Mouse (Mus musculus) forebrain, embryonic 10.5 days (tissue): Measurements from ENCODE around the gene Dlx6. TPM values are rescaled to one million over a fixed set of nuclear protein-coding genes. Genes with fewer than 3 reads are reported as not detected.
A peak's percentile ranks its signal among the peaks of the same experiment; 100 is the strongest.

Experiments used
- DNase-seq: peaks from one replicate; pipeline ENCODE4 v3.0.0-alpha.2; 2017; ENCODE audit warnings: low spot score; ENCODE audit errors: extremely low spot score
- H3K27ac ChIP-seq: fragments of 300-500 bp; sonication (generic); 2 replicates; pipeline ENCODE4 v1.5.1; 2016; ENCODE audit warnings: mild to moderate bottlenecking
- H3K27me3 ChIP-seq: fragments of 300-500 bp; sonication (generic); 2 replicates; pipeline ENCODE4 v1.6.1; 2016; ENCODE audit warnings: mild to moderate bottlenecking; ENCODE audit not compliant: poor library complexity, severe bottlenecking
- H3K36me3 ChIP-seq: fragments of 300-500 bp; sonication (generic); replicated peaks from 2 replicates; pipeline ENCODE4 v1.6.1; 2016; ENCODE audit warnings: mild to moderate bottlenecking, moderate library complexity
- H3K4me1 ChIP-seq: fragments of 300-500 bp; sonication (generic); 2 replicates; pipeline ENCODE4 v1.6.1; 2016
- H3K4me3 ChIP-seq: fragments of 300-500 bp; sonication (generic); 2 replicates; pipeline ENCODE4 v1.5.1; 2016; ENCODE audit warnings: mild to moderate bottlenecking, moderate library complexity
- H3K9me3 ChIP-seq: fragments of 300-500 bp; sonication (generic); 2 replicates; pipeline ENCODE4 v1.6.1; 2016; ENCODE audit warnings: mild to moderate bottlenecking, moderate library complexity
- WGBS: fragments of 180-500 bp; shearing (Covaris S2); methylation state at CpG from one replicate; pipeline ENCODE4 v1.1.7; 2016; 5-methylcytosine and 5-hydroxymethylcytosine counted together
- polyA plus RNA-seq: library from polyadenylated mRNA; unstranded; fragments of >200 nt; fragmentation: Nextera tagmentation; extraction: Ambion mirVana; gene quantifications from 2 replicates; pipeline ENCODE4 v1.2.1, GENCODE M21; 2016

The Dlx6 gene
- polyA plus RNA-seq, 1 experiment from 2014 or later = 1.1 TPM

DNA sequence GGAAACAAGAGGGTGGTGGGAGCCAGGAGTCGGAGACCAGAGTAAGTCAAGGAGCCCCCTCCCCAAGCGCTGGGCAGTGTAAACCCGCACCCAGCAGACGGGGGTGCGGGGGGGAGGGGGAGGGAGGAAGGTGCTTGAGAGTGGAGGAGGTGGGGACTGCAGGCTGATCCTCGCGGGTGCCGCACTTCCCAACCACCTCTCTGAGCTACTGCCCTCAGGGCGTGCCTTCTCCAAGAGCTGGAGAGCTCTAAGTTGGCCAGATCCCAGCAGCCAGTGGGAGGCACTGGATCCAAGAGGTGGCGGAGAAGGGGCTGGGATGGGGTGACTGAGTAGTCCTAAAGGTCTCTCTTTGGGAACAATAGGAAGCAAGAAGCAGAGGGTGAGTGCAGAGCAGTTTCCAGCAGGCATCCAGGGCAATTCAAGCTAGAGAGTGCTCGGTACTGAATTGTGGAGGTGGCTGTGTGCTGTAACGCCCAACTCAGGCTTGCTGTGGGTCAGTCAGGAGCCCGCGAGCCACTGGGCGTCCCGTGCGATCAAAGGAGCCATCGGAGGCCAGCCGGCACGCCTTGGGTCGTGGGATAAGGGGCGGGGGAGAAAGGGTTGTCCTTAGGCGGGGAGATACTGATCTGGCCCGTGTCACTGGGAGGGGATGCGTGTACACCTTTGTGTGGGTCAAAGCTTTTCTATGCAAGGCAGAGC is 11.1 kb downstream of the Dlx6 start:
- Histone ChIP-seq H3K36me3 (no peaks in the 10 kb centered on the region), H3K4me3 (peak overlapping the region; percentile 32), H3K4me1 (peaks cover 29% of the 10 kb centered on the region), H3K27me3 (peaks cover 100% of the 10 kb centered on the region), H3K9me3 (peaks cover 4% of the 10 kb centered on the region; the same call in 1 of the 2 replicates), H3K27ac (peak overlapping the region; percentile 67)
- DNase-seq = no peak
- WGBS = under 1% methylated on average over 25 of the region's 25 CpGs

GRCm38 (mm10) chr6:6875136-6875535 is 12.0 kb downstream of the Dlx6 start:
- Histone ChIP-seq H3K27me3 (peaks cover 100% of the 10 kb centered on the region), H3K4me3 (peak overlapping the region; percentile 32), H3K36me3 (no peaks in the 10 kb centered on the region), H3K9me3 (peaks cover 4% of the 10 kb centered on the region; the same call in 1 of the 2 replicates), H3K4me1 (peaks cover 37% of the 10 kb centered on the region), H3K27ac (peak overlapping the region; percentile 67; the same call in 1 of the 2 replicates)
- no peak for DNase-seq
- WGBS = 0% methylated on average over 11 of the region's 11 CpGs

DNA sequence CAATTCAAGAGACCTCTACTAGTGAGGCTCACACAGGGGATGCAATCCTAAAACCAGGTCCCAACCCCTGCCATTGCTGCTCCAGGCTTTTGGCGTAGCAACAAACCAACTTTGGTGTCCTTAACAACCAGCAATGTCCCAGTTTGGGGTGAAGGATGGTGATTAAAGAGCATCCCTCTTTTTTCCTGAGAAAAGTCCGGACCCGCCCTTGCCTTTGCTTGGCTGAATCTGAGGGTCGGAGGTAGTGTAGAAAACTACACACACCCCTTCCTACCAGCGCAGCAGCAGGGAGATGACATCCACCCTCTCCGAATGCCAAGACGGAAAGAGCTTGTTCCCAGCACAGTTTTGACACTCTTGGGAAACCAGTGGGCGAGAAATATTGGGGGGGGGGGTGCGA is 12.5 kb downstream of the Dlx6 start:
- Histone ChIP-seq H3K36me3 (no peaks in the 10 kb centered on the region), H3K27ac (no peak overlapping the region), H3K4me3 (no peak overlapping the region), H3K4me1 (peaks cover 42% of the 10 kb centered on the region), H3K27me3 (peaks cover 100% of the 10 kb centered on the region), H3K9me3 (peaks cover 4% of the 10 kb centered on the region; the same call in 1 of the 2 replicates)
- DNase-seq = no peak
- WGBS = 1% methylated on average over 9 of the region's 9 CpGs

- H3K4me3 ChIP-seq = no peak overlapping the region
- DNase-seq = no peak
- H3K9me3 ChIP-seq = peaks cover 4% of the 10 kb centered on the region; the same call in 1 of the 2 replicates
- peaks cover 100% of the 10 kb centered on the region for H3K27me3 ChIP-seq
- H3K36me3 ChIP-seq = no peaks in the 10 kb centered on the region
- WGBS = 0% methylated on average over 2 of the region's 2 CpGs
- H3K4me1 ChIP-seq = peaks cover 47% of the 10 kb centered on the region
- H3K27ac ChIP-seq = no peak overlapping the region
These were observed 13.1 kb downstream of the Dlx6 start for GRCm38 (mm10) chr6:6876231-6876630.

GRCm38 (mm10) chr6:6876731-6877130 is 13.6 kb downstream of the Dlx6 start:
- H3K27ac ChIP-seq = no peak overlapping the region
- DNase-seq = no peak
- no peaks in the 10 kb centered on the region for H3K36me3 ChIP-seq
- H3K9me3 ChIP-seq = peaks cover 4% of the 10 kb centered on the region; the same call in 1 of the 2 replicates
- H3K27me3 ChIP-seq = peaks cover 100% of the 10 kb centered on the region
- no peak overlapping the region for H3K4me3 ChIP-seq
- 17% methylated on average over 7 of the region's 7 CpGs for WGBS
- peaks cover 52% of the 10 kb centered on the region for H3K4me1 ChIP-seq

DNA sequence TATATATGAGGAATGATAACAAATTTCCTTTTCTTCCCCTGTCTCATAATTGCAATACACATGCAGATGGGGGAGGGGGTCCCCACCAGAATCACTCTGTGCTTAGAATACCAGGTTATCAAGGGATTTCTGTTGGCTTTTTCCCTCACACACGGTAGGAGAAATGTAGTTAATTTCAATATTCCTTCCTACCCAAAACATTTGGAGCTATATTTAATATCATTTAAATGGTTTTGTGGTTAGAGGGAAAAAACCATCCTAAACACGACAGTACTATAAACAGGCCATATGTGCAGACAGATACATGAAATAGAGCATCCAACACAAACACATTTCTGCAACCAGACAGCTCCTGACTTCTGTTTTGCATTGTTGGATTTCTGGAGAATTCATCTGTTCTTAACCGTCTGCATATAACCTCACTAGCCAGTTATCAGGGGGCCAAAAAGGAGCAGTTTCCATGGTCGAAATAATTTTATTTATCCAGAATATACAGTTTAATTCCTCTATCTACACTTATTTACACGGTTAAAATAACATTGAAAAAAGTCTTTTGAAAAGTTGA is 14.3 kb downstream of the Dlx6 start:
- H3K4me3 ChIP-seq = no peak overlapping the region
- H3K9me3 ChIP-seq = peaks cover 4% of the 10 kb centered on the region; the same call in 1 of the 2 replicates
- 20% methylated on average over 5 of the region's 5 CpGs for WGBS

DNA sequence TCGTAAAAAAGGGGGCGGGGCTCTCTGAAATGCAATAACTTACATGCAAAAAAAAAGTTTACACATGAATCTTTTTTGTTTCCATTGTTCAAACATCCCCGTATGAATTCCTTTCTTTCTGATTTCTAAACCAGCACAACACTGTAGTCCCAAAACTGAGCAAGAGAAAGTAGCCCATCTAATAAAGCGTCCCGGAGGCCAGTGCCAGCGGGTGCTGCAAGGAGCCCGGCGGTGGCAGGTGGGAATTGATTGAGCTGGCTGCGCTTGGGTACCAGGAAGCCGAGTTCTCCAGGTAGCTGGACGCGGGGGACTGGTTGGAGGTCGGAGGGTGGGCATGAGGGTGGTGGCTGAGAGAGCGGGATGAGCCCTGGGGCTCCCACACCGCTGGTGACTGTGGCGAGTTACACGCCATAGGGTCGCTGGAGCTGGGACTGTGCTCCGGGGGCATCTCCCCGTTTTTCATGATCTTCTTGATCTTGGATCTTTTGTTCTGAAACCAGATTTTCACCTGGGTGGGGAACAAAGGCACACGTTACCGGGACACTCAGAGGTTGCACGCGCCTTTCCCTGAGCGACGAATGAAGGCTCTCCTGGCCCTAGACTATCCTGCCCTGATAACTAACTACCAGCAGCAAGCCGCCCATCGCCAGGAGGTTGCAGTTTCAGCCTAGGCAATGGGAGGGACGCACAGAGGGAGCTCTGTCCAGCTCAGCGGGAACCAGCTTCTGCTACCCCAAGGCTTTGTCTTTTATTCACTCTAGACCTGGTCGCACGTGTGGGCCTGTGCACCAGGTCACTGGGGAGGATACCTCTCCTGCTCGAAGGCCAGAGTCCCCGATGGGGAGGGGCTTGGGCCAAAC is 15.1 kb downstream of the Dlx6 start:
- no peaks in the 10 kb centered on the region for H3K36me3 ChIP-seq
- 2% methylated on average over 34 of the region's 34 CpGs for WGBS
- peak overlapping the region; percentile 60 for H3K27ac ChIP-seq
- peaks cover 100% of the 10 kb centered on the region for H3K27me3 ChIP-seq
- H3K4me3 ChIP-seq = peak overlapping the region; percentile 62
- DNase-seq = peak; percentile 61
- H3K4me1 ChIP-seq = peaks cover 61% of the 10 kb centered on the region
- H3K9me3 ChIP-seq = peaks cover 4% of the 10 kb centered on the region; the same call in 1 of the 2 replicates

More for the DNA sequence above, 14.3 kb downstream of the Dlx6 start:
- peaks cover 100% of the 10 kb centered on the region for H3K27me3 ChIP-seq
- H3K36me3 ChIP-seq = no peaks in the 10 kb centered on the region
- H3K27ac ChIP-seq = no peak overlapping the region
- DNase-seq = no peak
- H3K4me1 ChIP-seq = peaks cover 59% of the 10 kb centered on the region

DNA sequence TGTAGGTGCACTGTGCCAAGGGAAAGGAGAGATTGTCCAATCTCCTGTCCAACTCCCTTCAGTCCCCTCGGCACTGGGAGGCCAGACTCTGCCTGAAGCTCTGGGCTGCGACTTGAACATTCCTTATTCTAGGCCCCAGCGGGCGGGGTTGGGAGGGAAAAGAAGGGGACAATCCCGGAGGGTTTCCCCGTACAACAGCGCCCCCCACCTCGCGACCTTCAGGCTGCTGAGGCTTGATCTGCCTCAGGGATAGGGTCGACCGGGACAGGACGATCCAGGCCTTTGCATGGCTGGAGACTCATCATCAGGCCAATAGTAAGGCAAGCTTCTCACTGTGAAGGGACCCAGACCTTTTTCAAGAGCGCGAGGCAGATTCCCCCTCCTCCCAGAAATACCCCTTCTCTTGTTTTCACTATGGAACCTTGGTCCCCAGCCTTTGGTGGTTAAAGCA is 15.7 kb downstream of the Dlx6 start:
- peak overlapping the region; percentile 60 for H3K27ac ChIP-seq
- peaks cover 59% of the 10 kb centered on the region for H3K4me1 ChIP-seq
- WGBS = under 1% methylated on average over 14 of the region's 14 CpGs
- H3K27me3 ChIP-seq = peaks cover 100% of the 10 kb centered on the region
- H3K4me3 ChIP-seq = peak overlapping the region; percentile 62
- peaks cover 4% of the 10 kb centered on the region; the same call in 1 of the 2 replicates for H3K9me3 ChIP-seq
- DNase-seq = peak; percentile 69
- H3K36me3 ChIP-seq = no peaks in the 10 kb centered on the region

DNA sequence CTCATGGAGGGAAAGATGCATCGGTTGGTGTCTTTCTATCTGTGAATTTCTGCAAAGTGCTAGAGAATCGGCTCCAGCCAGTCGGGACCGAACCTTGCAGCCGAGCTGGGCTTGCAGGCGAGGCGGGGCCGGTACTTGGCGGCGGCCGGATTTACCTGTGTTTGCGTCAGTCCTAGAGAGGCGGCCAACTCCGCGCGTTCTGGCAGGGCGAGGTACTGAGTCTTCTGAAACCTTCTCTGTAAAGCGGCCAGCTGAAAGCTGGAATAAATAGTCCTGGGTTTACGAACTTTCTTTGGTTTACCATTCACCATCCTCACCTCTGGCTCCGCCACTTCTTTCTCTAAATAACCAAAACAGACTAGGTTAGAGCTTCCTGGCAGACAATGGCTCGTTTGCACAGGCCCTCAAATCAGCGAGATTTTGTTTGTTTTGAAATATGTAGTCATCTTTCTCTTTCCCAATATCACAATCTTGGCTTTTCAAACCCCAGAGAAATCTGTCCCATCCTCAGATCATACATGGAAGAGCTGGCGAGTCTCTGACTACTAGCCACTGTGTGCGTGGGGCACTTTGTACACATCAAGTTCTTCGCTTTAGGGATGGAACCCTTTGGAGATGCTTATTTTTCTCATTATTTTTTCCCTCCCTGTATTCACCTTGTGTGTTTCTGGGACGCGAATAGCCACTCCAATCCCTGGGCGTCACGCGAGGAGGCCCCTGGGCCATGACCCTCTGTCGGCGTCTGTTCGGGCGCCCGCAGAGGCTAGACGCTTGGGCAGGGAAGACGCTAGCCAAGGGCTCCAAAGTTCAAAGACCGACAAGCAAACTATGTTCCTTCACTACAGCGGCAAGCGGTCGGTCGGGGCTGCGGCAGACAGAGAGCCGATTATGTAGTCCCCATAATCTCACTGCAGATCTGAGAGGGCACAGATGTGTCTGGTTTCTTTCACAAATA is 16.5 kb downstream of the Dlx6 start:
- peak; percentile 59 for DNase-seq
- 1% methylated on average over 44 of the region's 44 CpGs for WGBS
- Histone ChIP-seq H3K27ac (peak overlapping the region; percentile 60), H3K4me1 (peaks cover 52% of the 10 kb centered on the region), H3K4me3 (peak overlapping the region; percentile 62), H3K36me3 (no peaks in the 10 kb centered on the region), H3K9me3 (no peaks in the 10 kb centered on the region), H3K27me3 (peaks cover 100% of the 10 kb centered on the region)

DNA sequence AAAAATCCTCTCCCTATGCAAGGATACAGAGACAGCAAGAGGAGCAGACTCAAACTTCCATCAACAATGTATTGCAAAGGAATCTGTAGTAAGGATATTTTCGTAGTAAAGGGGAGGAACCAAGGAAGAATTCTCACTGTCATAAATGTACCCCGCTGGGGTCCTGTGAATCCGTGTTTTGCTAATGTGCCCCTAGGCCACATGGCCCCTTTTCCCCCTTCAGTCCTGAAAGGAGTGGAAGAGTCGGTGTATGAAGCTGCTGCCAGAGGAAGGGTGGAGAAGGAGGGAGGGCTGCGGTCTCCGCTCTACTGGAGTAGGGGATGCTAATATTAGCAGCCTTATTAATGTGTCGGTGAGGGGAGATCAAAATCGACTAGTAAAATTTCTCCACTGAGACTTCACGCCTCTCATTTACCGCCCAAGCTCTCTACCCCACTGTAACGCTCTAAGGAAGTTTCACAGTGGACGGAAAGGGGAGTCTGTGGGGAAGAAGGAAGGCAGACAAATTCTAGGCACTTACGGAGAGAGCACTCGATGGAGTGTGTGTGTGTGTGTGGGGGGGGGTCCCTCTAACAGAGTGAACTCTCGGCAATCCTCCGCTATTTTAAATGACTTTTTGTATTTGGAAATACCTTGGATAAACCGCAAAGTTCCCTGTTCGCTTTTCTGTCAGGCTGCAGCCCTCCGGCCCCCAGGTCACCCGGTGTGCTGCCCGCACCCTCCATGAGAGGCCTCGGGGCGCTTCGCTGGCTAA is 17.4 kb downstream of the Dlx6 start:
- Histone ChIP-seq H3K27ac (peak overlapping the region; percentile 80), H3K4me3 (peak overlapping the region; percentile 62), H3K27me3 (peaks cover 94% of the 10 kb centered on the region), H3K4me1 (peaks cover 49% of the 10 kb centered on the region), H3K36me3 (no peaks in the 10 kb centered on the region), H3K9me3 (no peaks in the 10 kb centered on the region)
- WGBS = 1% methylated on average over 24 of the region's 24 CpGs
- DNase-seq = no peak

- H3K36me3 ChIP-seq = no peaks in the 10 kb centered on the region
- no peaks in the 10 kb centered on the region for H3K9me3 ChIP-seq
- H3K4me1 ChIP-seq = peaks cover 49% of the 10 kb centered on the region
- under 1% methylated on average over 30 of the region's 30 CpGs for WGBS
- peak overlapping the region; percentile 80 for H3K27ac ChIP-seq
- H3K27me3 ChIP-seq = peaks cover 88% of the 10 kb centered on the region
- DNase-seq = no peak
- H3K4me3 ChIP-seq = peak overlapping the region; percentile 62
These were observed 18.0 kb downstream of the Dlx6 start for GRCm38 (mm10) chr6:6881115-6881637.
